Mouse (Mus musculus) embryonic stem cell, embryonic (primary cell): ENCODE measurements around the gene Ptgr2.

ENCODE experiments used
- CTCF ChIA-PET, 4 experiments: fragments of 300-600 bp in 2 of 4; fragments of 350-600 bp in 2 of 4; sonication (Branson Sonifier 250); formaldehyde crosslinking; loops; one replicate each; lab custom pipeline; 2022; ENCODE audit warnings: inconsistent platforms in 2 of 4; lab: Charles Lee
- POLR2A ChIA-PET, 4 experiments: fragments of 300-600 bp in 2 of 4; fragments of 350-600 bp in 2 of 4; sonication (Branson Sonifier 250); formaldehyde crosslinking; loops; one replicate each; lab custom pipeline; 2022; ENCODE audit warnings: antibody characterized with exemption in 4 of 4, inconsistent platforms in 1 of 4; lab: Charles Lee

The Ptgr2 gene

DNA sequence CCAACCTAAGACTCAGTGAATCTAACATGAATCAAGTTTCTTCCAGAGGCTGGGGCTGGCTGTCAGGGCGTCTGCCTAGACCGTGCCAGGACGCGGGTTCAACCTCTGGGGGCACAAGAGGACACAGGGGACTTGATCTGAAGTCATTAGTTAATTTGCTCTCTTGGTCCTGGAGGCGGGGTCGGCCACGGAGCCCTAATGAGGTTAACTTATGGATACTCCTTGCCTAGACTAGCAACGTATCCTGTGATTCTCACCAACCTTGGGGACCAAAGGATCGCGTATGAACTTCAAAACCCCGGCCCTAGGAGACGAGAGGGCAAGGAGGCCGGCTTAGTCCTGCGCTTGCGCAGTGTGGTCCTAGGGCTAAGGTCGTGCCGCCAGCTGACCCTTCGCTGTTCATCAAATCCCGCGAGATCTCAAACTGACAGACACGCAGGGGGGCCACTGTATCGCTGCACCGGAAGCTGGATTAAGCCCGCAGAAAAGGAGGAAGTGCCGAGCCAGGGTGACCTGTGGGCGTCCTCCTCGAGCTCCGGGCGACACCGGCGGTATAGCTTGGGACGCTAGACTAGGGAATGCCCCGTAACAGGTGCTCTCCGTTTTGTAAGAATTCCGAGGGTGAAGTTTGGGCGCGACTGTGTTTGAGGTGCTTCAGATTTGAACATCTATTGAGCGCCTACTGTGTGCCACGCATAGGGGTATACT is at the start of gene Ptgr2:
Gene Ptgr2, plus strand, starts transcription at position 348 of the 708 bp plus-strand sequence.
- CTCF ChIA-PET: interaction anchor here in 2 of 4 experiments (0.5 to 1.5 kb wide), 6 partner anchors 16 to 293 kb away, joined by 3 to 4 read pairs (median 3); no protein-coding TSS in a partner anchor
- POLR2A ChIA-PET: interaction anchor here (0.5 to 2.5 kb wide), 45 partner anchors 8 to 1817 kb away, joined by 3 to 19 read pairs (median 4); partner anchors contain the start of genes Zfp410 (in 3 of the 4), Lin52 (in 2 of the 4), Aldh6a1 (in 1 of the 4) and Bbof1 (in 1 of the 4)

DNA sequence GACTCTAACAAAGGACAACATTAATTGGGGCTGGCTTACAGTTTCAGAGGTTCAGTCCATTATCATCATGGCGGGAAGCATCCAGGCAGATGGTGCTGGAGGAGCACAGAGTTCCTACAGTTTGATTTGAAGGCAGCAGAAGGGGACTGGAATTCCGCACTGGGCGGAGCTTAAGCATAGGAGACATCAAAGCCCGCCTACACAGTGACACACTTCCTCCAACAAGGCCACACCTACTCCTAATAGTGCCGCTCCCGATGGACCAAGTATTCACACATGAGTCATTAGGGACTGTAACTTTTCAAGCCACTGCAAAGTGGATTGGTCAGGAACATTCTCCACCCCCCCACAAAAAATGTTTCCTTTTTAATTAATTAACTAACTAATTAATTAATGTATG is 49.5 kb upstream of the Ptgr2 start:
- CTCF ChIA-PET: interaction anchor here in 3 of 4 experiments (0.6 to 1.9 kb wide), 9 partner anchors 10 to 91 kb away, joined by 3 to 6 read pairs (median 4); no protein-coding TSS in a partner anchor
- POLR2A ChIA-PET: interaction anchor here in 3 of 4 experiments (0.5 to 6.5 kb wide), 42 partner anchors 11 to 639 kb away, joined by 3 to 85 read pairs (median 6); partner anchors contain the start of genes Elmsan1 (in 2 of the 3), Acot5 (in 1 of the 3), Pnma1 (in 1 of the 3) and Ptgr2 (in 1 of the 3)

DNA sequence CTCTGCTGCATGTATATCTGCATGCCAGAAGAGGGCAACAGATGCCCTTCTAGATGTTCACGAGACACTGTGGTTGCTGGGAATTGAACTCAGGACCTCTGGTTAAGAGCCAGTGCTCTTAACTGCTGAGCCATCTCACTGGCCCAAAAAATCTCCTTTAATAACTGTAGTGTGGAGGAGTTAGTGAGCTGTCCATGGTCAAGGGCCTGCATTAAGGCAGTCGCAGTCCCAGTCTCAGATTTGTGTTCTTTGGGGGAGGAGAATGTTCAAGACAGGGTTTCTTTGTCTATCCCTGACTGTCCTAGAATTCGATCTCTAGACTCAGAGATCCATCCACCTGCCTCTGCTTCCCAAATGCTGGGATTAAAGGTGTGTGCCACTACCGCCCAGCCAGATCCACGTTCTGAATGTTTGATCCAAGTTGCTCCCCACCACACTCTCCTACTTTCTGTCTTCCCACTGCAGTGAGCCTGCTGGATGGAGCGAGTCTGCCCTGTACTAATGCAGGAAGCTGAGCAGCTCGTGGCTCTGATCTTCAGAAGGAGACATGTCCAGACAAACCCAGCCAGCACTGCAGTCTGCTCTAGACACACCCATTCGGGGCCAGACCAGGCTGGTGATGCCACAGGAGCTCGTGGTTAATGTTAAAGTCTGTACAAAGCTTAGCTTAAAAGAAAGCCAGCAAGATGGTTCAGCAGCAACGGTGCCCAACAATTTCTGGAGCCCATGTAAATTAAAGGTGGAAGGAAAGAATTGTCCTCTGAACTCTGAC is 48.9 kb upstream of the Ptgr2 start:
- POLR2A ChIA-PET: interaction anchor here in 3 of 4 experiments (0.5 to 6.5 kb wide), 51 partner anchors 9 to 700 kb away, joined by 3 to 85 read pairs (median 4); partner anchors contain the start of genes Elmsan1 (in 2 of the 3), Acot5 (in 1 of the 3), Aldh6a1 (in 1 of the 3) and Lin52 (in 1 of the 3)
- CTCF ChIA-PET: interaction anchor here (0.6 to 1.9 kb wide), 10 partner anchors 9 to 621 kb away, joined by 3 to 6 read pairs (median 4); no protein-coding TSS in a partner anchor

DNA sequence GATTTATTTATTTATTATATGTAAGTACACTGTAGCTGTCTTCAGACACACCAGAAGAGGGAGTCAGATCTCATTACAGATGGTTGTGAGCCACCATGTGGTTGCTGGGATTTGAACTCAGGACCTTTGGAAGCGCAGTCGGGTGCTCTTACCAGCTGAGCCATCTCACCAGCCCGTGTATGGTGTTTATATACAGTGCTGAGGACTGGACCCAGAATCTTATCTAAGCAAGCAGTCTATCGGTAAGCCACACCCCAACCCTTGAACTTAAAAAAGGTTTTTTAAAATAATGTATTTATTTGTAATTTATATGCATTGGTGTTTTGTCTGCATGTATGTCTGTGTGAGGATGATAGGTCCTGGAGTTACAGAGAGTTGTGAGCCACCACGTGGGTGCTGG is 48.0 kb upstream of the Ptgr2 start:
- POLR2A ChIA-PET: interaction anchor here in 3 of 4 experiments (0.5 to 6.5 kb wide), 41 partner anchors 9 to 700 kb away, joined by 3 to 85 read pairs (median 5); partner anchors contain the start of genes Aldh6a1 (in 1 of the 3), Elmsan1 (in 1 of the 3), Lin52 (in 1 of the 3) and Pnma1 (in 1 of the 3)
- CTCF ChIA-PET: interaction anchor here (0.6 to 1.9 kb wide), 7 partner anchors 8 to 1869 kb away, joined by 3 to 7 read pairs (median 5); no protein-coding TSS in a partner anchor

DNA sequence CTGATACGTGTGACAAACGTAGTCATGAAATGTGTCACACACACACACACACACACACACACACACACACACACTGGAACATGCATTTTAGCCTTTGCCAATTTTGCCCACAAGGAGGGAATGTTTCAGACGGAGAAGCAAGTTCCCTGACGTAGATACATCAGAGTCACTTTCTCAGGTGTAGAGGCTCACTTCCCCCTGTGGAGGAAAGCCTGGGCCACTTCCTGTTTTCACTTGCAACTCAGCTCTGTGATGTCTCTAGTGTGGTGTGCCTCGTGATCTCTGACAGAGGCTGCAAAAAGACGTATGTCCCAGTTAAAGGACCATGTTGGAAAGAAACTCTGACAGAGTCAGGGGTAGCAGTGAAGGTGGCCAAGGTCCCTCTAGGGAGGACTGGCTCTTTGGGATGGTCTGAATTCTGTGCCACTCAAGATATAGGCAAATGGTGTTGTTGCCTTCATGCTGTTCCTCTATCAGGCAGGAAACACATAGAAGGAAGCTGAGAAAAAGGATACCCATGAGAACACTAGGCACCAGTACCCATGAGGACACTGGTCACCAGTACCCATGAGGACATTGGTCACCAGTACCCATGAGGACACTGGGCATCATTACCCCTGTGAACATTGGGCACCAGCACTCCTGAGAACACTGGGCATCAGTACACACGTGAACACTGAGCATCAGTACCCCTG is 41.8 kb upstream of the Ptgr2 start:
- ChIA-PET POLR2A (interaction anchor here in 1 of 4 experiments (1.0 kb wide), 1 partner anchor 79 kb away, joined by 3 read pairs; no protein-coding TSS in a partner anchor), CTCF (no interaction called here)

DNA sequence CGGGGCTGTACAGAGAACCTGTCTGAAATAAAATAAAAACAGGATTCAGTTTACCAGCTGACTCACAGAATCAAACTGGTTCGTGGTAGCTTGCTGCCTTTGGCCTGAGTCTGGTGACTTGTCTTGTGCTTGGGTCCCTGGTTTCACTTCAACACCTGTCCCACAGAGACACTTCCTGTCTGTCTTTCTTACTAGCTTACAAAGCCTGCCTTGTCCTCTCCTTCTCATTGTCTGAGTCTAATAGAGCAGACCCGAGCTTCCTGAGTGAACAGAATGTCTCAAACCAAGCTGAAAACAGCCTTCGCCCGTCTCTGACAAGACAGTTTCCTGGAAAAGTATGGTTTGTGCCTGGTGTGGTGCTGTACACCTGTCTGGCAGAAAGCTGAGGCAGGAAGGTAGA is 39.3 kb upstream of the Ptgr2 start:
- POLR2A ChIA-PET: interaction anchor here in 3 of 4 experiments (0.5 to 5.0 kb wide), 34 partner anchors 9 to 1184 kb away, joined by 3 to 51 read pairs (median 5); partner anchors contain the start of genes Elmsan1 (in 1 of the 3), Isca2 (in 1 of the 3), Npc2 (in 1 of the 3) and Pnma1 (in 1 of the 3)
- CTCF ChIA-PET: interaction anchor here (0.5 to 4.2 kb wide), 12 partner anchors 9 to 84 kb away, joined by 3 to 29 read pairs (median 4); no protein-coding TSS in a partner anchor

DNA sequence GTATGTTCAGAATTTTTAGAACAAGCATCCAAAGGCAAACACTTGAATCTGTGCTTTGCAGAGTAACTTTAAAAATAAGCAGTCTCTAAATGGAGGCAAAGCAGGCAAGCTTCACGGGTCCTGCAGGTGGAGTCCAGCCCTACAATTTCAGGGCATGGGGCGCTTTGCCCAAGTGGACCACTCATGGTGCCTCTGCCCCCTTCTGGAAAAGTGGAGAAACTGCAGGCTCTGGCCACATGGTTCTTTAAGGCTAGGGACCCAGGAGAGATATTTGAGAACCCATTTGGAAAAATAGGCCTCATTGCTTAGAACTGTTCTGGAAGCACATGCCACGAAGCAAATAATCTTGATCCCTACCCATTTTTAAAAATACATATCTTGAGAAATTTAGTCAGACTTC is 35.8 kb upstream of the Ptgr2 start:
- POLR2A ChIA-PET: interaction anchor here in 3 of 4 experiments (0.7 to 5.0 kb wide), 16 partner anchors 9 to 443 kb away, joined by 3 to 38 read pairs (median 4); partner anchors contain the start of genes Pnma1 (in 1 of the 3) and Zfp410 (in 1 of the 3)
- CTCF ChIA-PET: interaction anchor here (0.6 to 2.7 kb wide), 16 partner anchors 9 to 368 kb away, joined by 3 to 36 read pairs (median 4); partner anchors contain the start of gene Abcd4 (in 1 of the 4)

DNA sequence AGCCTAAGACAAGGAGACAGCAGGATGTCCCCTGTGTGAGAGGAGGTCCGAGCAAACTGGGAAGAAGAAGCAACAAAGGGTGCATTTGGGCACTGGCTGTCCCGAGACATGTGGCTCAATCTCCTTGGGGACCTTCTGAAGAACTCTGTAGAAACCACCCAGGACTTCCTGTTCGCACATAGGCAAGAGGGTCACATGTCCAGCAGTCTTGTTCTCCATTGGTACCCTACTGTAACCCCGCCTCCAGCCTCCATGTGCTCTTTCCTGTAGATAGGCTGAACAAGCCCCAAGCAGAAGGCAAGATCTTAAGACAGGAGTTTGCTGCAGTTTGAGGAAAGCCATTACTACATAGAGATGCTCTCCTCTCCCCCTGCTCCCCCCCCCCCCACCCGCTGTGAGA is 32.2 kb upstream of the Ptgr2 start:
- ChIA-PET CTCF (no interaction called here), POLR2A (interaction anchor here in 2 of 4 experiments (0.7 to 1.6 kb wide), 2 partner anchors 17 to 29 kb away, joined by 3 to 4 read pairs; no protein-coding TSS in a partner anchor)

DNA sequence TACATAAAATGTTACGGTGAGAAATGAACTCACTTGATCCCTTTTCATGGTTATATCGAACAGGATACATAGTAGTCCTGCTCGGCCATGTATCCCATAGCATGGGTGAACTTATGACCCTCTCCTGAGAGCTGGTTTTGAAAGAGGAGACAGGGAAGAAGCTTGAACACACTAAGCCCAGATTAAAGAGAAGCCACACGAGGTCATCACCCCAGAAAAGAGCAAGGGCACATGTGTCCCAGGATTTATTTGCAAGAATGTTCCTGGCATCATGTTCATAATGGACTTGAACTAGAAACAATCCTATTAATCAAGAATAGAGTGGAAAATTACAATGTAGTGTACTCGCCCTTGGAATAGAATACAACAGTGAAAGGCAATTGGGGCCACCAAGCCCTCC is 30.1 kb upstream of the Ptgr2 start:
- ChIA-PET CTCF (interaction anchor here in 1 of 4 experiments (0.6 kb wide), 1 partner anchor 246 kb away, joined by 3 read pairs; no protein-coding TSS in a partner anchor), POLR2A (interaction anchor here in 1 of 4 experiments (0.9 to 1.3 kb wide), 2 partner anchors 67 to 71 kb away, joined by 3 read pairs; no protein-coding TSS in a partner anchor)

DNA sequence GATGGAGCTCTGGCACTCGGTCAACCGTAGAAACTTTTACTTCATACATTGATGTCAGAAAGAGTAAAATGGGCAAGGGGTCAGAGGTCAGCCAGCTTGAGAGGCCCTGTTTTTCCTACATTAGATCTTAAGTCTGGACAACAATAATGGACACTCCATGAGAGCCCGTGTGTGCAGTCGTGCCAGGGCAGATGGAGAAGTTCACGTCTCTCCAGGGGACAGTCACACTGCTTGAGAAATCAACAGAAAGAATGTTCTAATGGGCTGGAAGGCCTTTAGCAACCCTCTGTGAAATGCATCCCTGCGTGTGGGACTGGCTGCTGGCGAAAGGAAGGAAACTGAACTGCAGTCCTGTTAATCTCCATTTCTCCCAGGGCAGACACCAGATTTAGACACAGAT is 24.7 kb upstream of the Ptgr2 start:
- ChIA-PET POLR2A (interaction anchor here in 1 of 4 experiments (0.9 to 1.1 kb wide), 2 partner anchors 15 to 24 kb away, joined by 3 read pairs; no protein-coding TSS in a partner anchor), CTCF (interaction anchor here in 1 of 4 experiments (0.7 kb wide), 1 partner anchor 52 kb away, joined by 3 read pairs; no protein-coding TSS in a partner anchor)

DNA sequence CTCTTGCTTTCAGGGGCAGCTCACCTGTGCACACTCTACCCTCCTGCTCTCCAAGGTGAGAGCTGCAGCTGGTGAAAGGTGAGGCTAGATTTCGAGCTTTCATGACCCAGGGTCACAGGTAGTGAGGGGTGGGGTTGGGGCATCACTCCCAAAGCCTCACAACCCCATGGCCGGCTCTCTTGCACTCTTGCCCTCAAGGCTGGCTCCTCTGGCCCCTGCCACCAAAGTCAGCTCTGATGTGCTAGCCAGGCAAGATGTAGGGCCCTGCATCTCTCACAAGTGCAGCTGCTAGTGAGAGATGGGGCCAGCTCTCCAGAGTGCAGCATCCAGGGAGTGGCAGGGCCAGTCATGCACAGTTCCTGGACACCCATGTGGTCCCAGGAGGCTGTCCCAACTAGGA is 17.8 kb upstream of the Ptgr2 start:
- ChIA-PET POLR2A (interaction anchor here in 3 of 4 experiments (0.7 to 1.0 kb wide), 3 partner anchors 9 to 50 kb away, joined by 3 to 4 read pairs (median 3); no protein-coding TSS in a partner anchor), CTCF (interaction anchor here in 2 of 4 experiments (1.3 to 1.6 kb wide), 2 partner anchors 9 to 10 kb away, joined by 3 to 4 read pairs; no protein-coding TSS in a partner anchor)

DNA sequence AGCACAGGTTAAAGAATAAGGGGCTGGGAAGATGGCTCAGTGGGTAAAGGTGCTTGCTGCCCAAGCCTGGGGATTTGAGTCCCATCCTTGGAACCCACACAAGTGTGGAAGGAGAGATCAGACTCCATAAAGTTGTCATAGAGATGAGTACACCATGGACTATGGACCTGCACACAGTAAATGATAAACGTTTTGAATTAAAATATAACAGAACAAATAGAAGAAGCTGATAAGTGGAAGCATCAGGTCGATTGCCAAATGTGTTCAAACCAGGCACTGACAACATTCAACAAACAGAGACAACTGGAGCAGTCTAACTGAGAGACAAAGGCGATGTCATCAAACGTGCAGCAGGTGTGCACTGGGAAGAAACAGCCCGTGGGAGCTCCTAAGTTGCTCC is 11.7 kb upstream of the Ptgr2 start:
- CTCF ChIA-PET: no interaction called here
- POLR2A ChIA-PET: no interaction called here

DNA sequence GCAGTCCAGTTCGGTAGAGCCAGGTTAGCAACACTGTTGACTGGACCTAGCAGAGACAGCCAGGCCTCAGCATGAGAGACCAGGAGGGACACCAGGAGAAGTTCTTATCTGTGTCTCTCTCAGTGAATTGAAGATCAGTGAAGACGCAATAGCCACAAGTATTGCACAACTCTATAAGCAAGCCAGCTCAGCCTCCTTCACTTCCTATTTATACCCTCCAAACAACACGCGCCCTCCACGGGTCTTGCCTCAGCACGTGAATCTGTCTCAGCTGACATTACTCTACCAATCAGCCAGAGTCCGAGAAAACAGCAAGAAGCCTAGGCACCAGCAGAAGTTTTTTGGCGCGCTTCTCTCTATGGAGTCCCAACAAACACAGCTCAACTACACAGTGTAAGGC is 9.7 kb upstream of the Ptgr2 start:
- CTCF ChIA-PET: interaction anchor here in 1 of 4 experiments (1.4 kb wide), 1 partner anchor 212 kb away, joined by 3 read pairs; no protein-coding TSS in a partner anchor
- POLR2A ChIA-PET: interaction anchor here in 2 of 4 experiments (1.6 to 2.9 kb wide), 5 partner anchors 9 to 176 kb away, joined by 4 to 8 read pairs (median 6); partner anchors contain the start of genes Aldh6a1 (in 1 of the 2), Lin52 (in 1 of the 2) and Ptgr2 (in 1 of the 2)

DNA sequence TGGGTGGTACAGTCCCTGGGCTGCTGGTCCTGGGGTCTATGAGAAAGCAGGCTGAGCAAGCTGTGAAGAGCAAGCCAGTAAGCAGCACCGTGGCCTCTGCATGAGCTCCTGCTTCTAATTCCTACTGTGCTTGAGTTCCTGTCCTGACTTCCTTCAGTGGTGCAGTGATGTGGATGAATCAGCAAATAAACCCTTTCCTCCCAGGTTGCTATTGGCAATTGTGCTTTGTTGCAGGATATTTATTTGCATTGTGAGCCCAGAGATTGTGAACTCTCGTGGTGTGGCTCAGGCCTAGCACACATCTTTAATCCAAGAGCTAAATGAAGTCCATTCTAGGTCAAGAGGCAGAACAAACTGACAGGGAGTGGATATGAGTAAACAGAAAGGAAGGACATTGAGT is 8.7 kb upstream of the Ptgr2 start:
- ChIA-PET CTCF (interaction anchor here (0.5 to 1.4 kb wide), 9 partner anchors 9 to 213 kb away, joined by 3 to 7 read pairs (median 3); no protein-coding TSS in a partner anchor), POLR2A (interaction anchor here (0.5 to 2.9 kb wide), 12 partner anchors 8 to 437 kb away, joined by 3 to 8 read pairs (median 4); partner anchors contain the start of genes Pnma1 (in 2 of the 4), Aldh6a1 (in 1 of the 4), Lin52 (in 1 of the 4) and Ptgr2 (in 1 of the 4))

DNA sequence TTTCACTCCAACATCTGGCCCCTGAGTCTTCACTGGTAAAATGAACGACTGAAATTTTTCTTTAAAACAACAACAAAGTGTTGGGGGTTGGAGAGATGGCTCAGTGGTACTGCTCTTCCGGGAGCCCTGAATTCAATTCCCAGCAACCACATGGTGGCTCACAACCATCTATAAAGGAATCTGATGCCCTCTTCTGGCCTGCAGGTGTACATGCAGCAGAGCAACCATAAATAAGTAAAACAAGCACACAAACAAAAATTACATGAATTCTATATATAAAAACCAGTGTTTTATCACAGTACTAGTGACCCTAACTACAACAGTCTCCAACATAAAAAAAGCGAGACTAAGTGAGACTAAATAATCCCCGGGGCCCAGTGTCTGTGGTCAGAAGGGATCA is 8.2 kb upstream of the Ptgr2 start:
- POLR2A ChIA-PET: interaction anchor here (0.6 to 2.9 kb wide), 11 partner anchors 7 to 293 kb away, joined by 3 to 8 read pairs (median 4); partner anchors contain the start of genes Pnma1 (in 2 of the 4), Aldh6a1 (in 1 of the 4), Lin52 (in 1 of the 4) and Ptgr2 (in 1 of the 4)
- CTCF ChIA-PET: interaction anchor here (0.5 to 1.4 kb wide), 10 partner anchors 9 to 309 kb away, joined by 3 to 6 read pairs (median 3); no protein-coding TSS in a partner anchor

DNA sequence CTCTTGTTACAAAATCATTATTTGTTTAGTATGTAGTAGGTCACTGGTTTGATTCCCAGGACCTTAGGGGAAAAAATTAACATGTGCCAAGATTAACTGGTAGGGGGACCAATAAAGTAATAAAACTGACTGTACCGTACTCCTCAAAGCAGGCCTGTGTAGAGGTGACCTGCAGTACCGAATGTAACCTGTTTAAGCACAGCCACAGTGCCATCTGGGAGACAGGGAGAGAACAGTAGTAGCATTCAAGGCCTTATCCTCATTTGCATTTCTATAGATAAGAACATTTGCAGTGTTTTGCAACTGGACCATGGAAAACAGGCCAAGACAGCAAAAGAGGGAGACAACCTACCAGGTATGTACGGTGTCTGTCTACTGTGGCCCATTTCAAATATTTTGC is 7.2 kb upstream of the Ptgr2 start:
- ChIA-PET POLR2A (no interaction called here), CTCF (no interaction called here)
